Mouse (Mus musculus) cerebellum, adult 2 months (tissue): ENCODE measurements around the gene Ndufaf7.

Source experiments
- CTCF ChIP-seq: fragments of 200-500 bp; IDR thresholded peaks from 2 replicates; pipeline ENCODE4 v1.5.1; 2011; ENCODE audit warnings: low read depth, mild to moderate bottlenecking, control low read depth, low read length, moderate library complexity, borderline replicate concordance; ENCODE audit not compliant: insufficient read depth
- POLR2A ChIP-seq: fragments of 200-500 bp; IDR thresholded peaks from 2 replicates; pipeline ENCODE4 v1.6.1; 2011; ENCODE audit warnings: low read length, control low read depth, borderline replicate concordance; ENCODE audit not compliant: insufficient read depth

- no peak for TF ChIP-seq CTCF
- no peak for TF ChIP-seq POLR2A
Observed at GRCm38 (mm10) chr17:78993670-78994069, 56.7 kb downstream of the Ndufaf7 start.
